Mouse (Mus musculus) liver, embryonic 14.5 days (tissue): ENCODE measurements around the gene Pdxk. TPM values are rescaled to one million over a fixed set of nuclear protein-coding genes. Genes with fewer than 3 reads are reported as not detected.
A peak's percentile ranks its signal among the peaks of the same experiment; 100 is the strongest.

ENCODE experiments used
- ATAC-seq: fragments of 200-750 bp; cut with Nextera tagmentation; 2 replicates; pipeline ENCODE4 v1.8.0; 2017; ENCODE audit warnings: moderate number of reproducible peaks, mild to moderate bottlenecking, moderate library complexity; ENCODE audit not compliant: insufficient read depth
- DNase-seq, 3 experiments: peaks; one replicate each; pipeline ENCODE4 v3.0.0-alpha.2; 2012 to 2013; ENCODE audit warnings: low read depth in 3 of 3, low spot score in 3 of 3
- H3K27ac ChIP-seq: fragments of 300-500 bp; sonication (generic); 2 replicates; pipeline ENCODE4 v1.5.1; 2014; ENCODE audit warnings: moderate library complexity, mild to moderate bottlenecking, control low read depth, inconsistent platforms
- H3K27me3 ChIP-seq: fragments of 300-500 bp; sonication (generic); 2 replicates; pipeline ENCODE4 v1.6.1; 2014; ENCODE audit warnings: mild to moderate bottlenecking, low read length, moderate library complexity; ENCODE audit not compliant: control insufficient read depth, insufficient read depth
- H3K36me3 ChIP-seq: fragments of 300-500 bp; sonication (generic); replicated peaks from 2 replicates; pipeline ENCODE4 v1.6.1; 2014; ENCODE audit warnings: low read depth; ENCODE audit not compliant: control insufficient read depth, insufficient read depth
- H3K4me1 ChIP-seq, 2 experiments: fragments of 200-500 bp in 1 of 2; fragments of 300-500 bp in 1 of 2; sonication (generic) in 1 of 2; replicated peaks; 2 replicates each; pipeline ENCODE4 v1.6.1; 2012 to 2014; ENCODE audit warnings: antibody characterized with exemption in 1 of 2, inconsistent platforms in 1 of 2, low read length in 1 of 2; ENCODE audit not compliant: control insufficient read depth in 2 of 2, insufficient read depth in 2 of 2
- H3K4me2 ChIP-seq: fragments of 300-500 bp; sonication (generic); 2 replicates; pipeline ENCODE4 v1.6.1; 2014; ENCODE audit warnings: low read depth, mild to moderate bottlenecking, control low read depth, moderate library complexity
- H3K4me3 ChIP-seq, 2 experiments: fragments of 200-500 bp in 1 of 2; fragments of 300-500 bp in 1 of 2; sonication (generic) in 1 of 2; 2 replicates each; pipeline ENCODE4 v1.5.1; 2012 to 2014; ENCODE audit warnings: low read depth in 2 of 2, low read length in 2 of 2, mild to moderate bottlenecking in 2 of 2, control low read depth in 1 of 2, inconsistent platforms in 1 of 2, moderate library complexity in 1 of 2; ENCODE audit not compliant: insufficient read depth in 1 of 2
- H3K9ac ChIP-seq: fragments of 300-500 bp; sonication (generic); replicated peaks from 2 replicates; pipeline ENCODE4 v1.6.1; 2014; ENCODE audit warnings: mild to moderate bottlenecking, control low read depth, moderate library complexity
- H3K9me3 ChIP-seq: fragments of 300-500 bp; sonication (generic); 2 replicates; pipeline ENCODE4 v1.6.1; 2016; ENCODE audit warnings: low read length, mixed read lengths; ENCODE audit not compliant: control insufficient read depth
- CTCF ChIP-seq: IDR thresholded peaks from 2 replicates; pipeline ENCODE4 v1.5.1; 2016; ENCODE audit warnings: antibody characterized with exemption, low read depth, control low read depth
- EP300 ChIP-seq: IDR thresholded peaks from 2 replicates; pipeline ENCODE4 v1.6.1; 2016; ENCODE audit warnings: antibody characterized with exemption, low read depth
- WGBS: fragments of 180-500 bp; shearing (Covaris S2); extraction: QIAGEN DNeasy Blood & Tissue Kit; methylation state at CpG from one replicate; pipeline ENCODE4 v1.1.7; 2014; ENCODE audit not compliant: insufficient replicate concordance; 5-methylcytosine and 5-hydroxymethylcytosine counted together
- polyA plus RNA-seq, 2 experiments: library from polyadenylated mRNA; depleted of rRNA in 1 of 2; stranded (reverse) in 1 of 2; unstranded in 1 of 2; fragments of >200 nt; fragmentation: Nextera tagmentation in 1 of 2; extraction: Ambion mirVana in 1 of 2; gene quantifications; 2 replicates each; pipeline versions ENCODE4 v1.2.1 to v1.2.3; 2012 to 2014

Pdxk gene
- polyA plus RNA-seq, 2 experiments = 2.9 to 3.3 TPM

DNA sequence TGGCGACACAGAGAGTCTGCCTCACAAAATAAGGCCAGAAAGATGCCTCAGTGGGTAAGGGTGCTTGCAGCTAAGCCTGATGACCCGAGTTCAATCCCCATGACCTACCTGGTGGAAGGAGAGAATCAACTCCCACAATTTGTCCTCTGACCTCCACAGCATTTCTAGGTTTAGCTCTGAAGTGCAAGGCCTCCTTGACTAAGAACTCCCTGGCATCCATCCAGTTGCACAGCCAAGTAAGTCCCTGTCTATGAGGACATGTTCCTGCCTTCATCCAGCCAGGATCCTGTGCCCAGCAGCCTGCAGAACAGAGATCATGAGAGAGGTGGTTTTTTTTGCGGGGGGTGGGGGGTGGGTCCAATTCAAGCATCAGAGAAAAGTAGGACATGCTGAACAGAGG, 7.3 kb upstream of the Pdxk start:
- no peak overlapping the region for H3K4me2 ChIP-seq
- 47% methylated on average over 3 of the region's 3 CpGs for WGBS
- TF ChIP-seq CTCF (no peak), EP300 (no peak)
- DNase-seq (no peak), ATAC-seq (no peak)
- no peaks in the 10 kb centered on the region for H3K9me3 ChIP-seq
- H3K4me1 ChIP-seq = 0 out of 4 replicates have a peak, but pooled peaks cover 0 to 4% of the 10 kb centered on the region in 2 experiments
- H3K36me3 ChIP-seq = no peaks in the 10 kb centered on the region
- no peak overlapping the region for H3K9ac ChIP-seq
- no peak overlapping the region for H3K27ac ChIP-seq
- no peak overlapping the region for H3K4me3 ChIP-seq
- no peaks in the 10 kb centered on the region for H3K27me3 ChIP-seq

DNA sequence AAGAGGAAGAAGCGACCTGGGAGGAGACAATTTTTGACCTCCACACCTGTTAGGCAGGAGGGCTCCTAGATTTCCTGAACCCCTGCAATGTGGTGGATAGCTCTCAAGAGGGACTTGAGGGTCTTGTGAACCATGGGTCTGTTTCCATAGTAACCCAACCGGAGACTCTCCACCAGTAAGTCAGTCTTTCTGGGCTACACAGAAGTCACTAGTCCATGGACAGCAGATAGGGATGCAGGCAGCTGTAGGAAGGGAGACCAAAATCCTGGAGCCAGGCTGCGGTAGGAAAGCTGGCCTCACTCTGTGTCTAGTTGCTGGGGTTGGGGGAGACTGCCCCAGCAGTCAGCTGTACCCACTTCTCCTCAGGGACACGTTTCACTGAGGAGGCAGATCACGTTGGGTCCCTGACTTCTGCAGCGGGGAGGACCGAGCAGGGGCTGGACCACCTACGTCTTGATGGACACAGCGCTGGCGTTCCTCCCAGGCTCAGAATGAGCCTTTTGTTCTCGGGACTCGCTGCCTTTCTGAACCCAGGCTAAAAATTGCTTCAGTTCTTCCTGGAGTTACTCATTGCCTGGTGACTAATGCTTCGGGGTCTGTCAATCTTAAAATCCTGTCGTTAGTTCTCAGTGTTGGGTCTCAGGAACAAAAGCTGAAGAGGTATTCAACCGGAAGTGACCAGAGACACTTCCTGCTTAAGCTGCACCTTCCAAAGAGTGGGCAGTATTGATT, 6.0 kb upstream of the Pdxk start:
- DNase-seq = no peak
- Histone ChIP-seq H3K4me2 (no peak overlapping the region), H3K36me3 (no peaks in the 10 kb centered on the region), H3K4me3 (no peak overlapping the region), H3K27ac (no peak overlapping the region), H3K27me3 (no peaks in the 10 kb centered on the region), H3K9me3 (no peaks in the 10 kb centered on the region), H3K9ac (no peak overlapping the region), H3K4me1 (0 out of 4 replicates have a peak, but pooled peaks cover 0 to 4% of the 10 kb centered on the region in 2 experiments)
- WGBS = 31% methylated on average over 15 of the region's 15 CpGs
- no peak for TF ChIP-seq CTCF
- TF ChIP-seq EP300 = no peak
- no peak for ATAC-seq

DNA sequence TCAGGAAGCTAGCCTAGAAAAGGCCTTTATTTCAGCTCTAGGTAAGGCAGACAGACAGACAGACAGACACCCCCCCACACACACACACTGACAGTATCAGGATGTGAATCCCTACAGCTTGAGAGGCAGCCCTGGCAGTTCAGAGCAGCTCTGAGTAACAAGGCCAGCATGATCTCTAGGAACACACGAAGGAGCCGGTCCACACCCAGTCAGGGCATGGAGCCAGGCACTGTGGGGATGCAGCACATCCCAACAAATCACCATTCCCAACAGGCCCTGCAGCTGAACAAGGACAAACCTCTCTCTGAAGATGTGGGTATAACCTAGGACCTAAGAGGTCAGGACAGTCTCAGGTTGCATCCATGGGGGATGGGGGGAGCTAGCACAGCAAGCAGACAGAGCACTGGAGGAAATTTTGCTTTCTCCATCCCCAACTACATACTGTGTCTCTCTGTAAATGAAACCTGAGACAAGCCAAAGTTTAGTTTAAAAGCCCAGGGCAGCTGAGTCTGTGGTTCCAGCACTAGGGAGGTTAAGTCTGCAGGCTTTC, 3.1 kb upstream of the Pdxk start:
- H3K27me3 ChIP-seq = no peaks in the 10 kb centered on the region
- H3K4me1 ChIP-seq = peaks cover 0 to 12% of the 10 kb centered on the region in 2 experiments; a peak in 1 of 4 replicates
- no peak for DNase-seq
- H3K4me3 ChIP-seq = no peak overlapping the region
- TF ChIP-seq CTCF (no peak), EP300 (no peak)
- WGBS = 66% methylated on average over 2 of the region's 2 CpGs
- no peak overlapping the region for H3K4me2 ChIP-seq
- H3K36me3 ChIP-seq = no peaks in the 10 kb centered on the region
- no peaks in the 10 kb centered on the region for H3K9me3 ChIP-seq
- H3K27ac ChIP-seq = no peak overlapping the region
- H3K9ac ChIP-seq = no peak overlapping the region
- ATAC-seq = no peak

DNA sequence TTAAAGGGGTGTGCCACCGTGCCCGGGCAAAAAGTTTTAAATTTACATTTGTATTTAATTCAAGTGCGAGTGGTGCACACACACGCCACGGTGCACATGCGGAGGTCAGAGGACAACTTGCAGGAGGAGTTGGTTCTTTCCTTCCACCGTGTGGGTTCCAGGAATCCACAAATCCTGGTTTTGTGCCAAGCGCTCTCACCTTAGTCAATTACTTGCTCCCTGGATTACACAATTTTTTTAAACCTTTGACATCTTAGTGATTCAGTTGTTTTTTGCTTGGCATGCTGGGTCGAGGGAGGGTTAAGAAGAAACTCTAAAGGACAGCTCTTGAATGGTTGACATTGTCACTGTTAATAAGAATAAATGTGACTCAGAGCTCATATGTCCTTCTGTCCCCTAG, 1.9 kb upstream of the Pdxk start:
- 70% methylated on average over 9 of the region's 9 CpGs for WGBS

DNA sequence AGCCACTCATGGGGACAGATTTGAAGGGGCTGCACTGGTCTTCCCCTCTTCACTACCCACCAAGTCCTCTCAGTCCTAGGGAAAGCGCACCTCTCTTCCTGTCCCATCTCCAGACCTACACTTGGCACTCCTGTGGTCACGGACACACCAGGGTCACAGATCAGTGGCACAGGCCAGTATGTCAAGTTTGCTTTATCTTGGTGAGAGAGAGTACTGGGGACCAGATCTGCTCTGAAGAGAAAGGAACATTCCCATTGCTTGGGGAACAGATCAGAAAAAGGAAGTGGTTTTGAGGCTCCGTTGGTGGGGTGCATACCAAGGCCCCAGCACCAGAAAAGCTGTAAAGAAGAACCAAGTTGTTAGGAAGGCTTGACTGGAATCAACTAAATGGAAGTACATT, 697 bp upstream of the Pdxk start:
- Histone ChIP-seq H3K27me3 (no peaks in the 10 kb centered on the region), H3K4me3 (no peak overlapping the region), H3K4me2 (peak overlapping the region; percentile 79), H3K9ac (no peak overlapping the region), H3K4me1 (peaks cover 0 to 8% of the 10 kb centered on the region in 2 experiments; a peak in 1 of 4 replicates), H3K9me3 (no peaks in the 10 kb centered on the region), H3K36me3 (no peaks in the 10 kb centered on the region), H3K27ac (no peak overlapping the region)
- WGBS = 35% methylated on average over 3 of the region's 3 CpGs
- TF ChIP-seq EP300 (no peak), CTCF (no peak)
- no peak for ATAC-seq
- DNase-seq = no peak

More for the DNA sequence above, 1.9 kb upstream of the Pdxk start:
- ATAC-seq (no peak), DNase-seq (no peak)
- H3K27me3 ChIP-seq = no peaks in the 10 kb centered on the region
- no peak overlapping the region for H3K27ac ChIP-seq
- H3K9ac ChIP-seq = no peak overlapping the region
- no peaks in the 10 kb centered on the region for H3K36me3 ChIP-seq
- peaks cover 0 to 12% of the 10 kb centered on the region in 2 experiments; a peak in 1 of 4 replicates for H3K4me1 ChIP-seq
- no peak overlapping the region for H3K4me2 ChIP-seq
- no peak for TF ChIP-seq CTCF
- no peak for TF ChIP-seq EP300
- no peaks in the 10 kb centered on the region for H3K9me3 ChIP-seq
- H3K4me3 ChIP-seq = no peak overlapping the region
